Mouse (Mus musculus) granulocyte monocyte progenitor cell, adult 5-6 weeks (primary cell): ENCODE results near the gene Ino80. TPM values are rescaled to one million over a fixed set of nuclear protein-coding genes. Genes with fewer than 3 reads are reported as not detected.

Experiments
- ATAC-seq: replicated peaks from 2 replicates; pipeline ENCODE4 v1.8.0; 2016; ENCODE audit warnings: mild to moderate bottlenecking, moderate TSS enrichment, inconsistent platforms; ENCODE audit not compliant: poor library complexity, severe bottlenecking
- total RNA-seq, 2 experiments: library from RNA; stranded (forward) in 1 of 2; stranded (reverse) in 1 of 2; fragments of 200-712, 200-1000 nt in 1 of 2; fragments of >200 nt in 1 of 2; fragmentation: Nextera tagmentation in 1 of 2; gene quantifications; 2 replicates each; pipeline ENCODE4 v1.2.3; 2014 to 2017

Ino80 gene
- total RNA-seq, 2 experiments from 2014 or later: 25.1 to 25.3 TPM

DNA sequence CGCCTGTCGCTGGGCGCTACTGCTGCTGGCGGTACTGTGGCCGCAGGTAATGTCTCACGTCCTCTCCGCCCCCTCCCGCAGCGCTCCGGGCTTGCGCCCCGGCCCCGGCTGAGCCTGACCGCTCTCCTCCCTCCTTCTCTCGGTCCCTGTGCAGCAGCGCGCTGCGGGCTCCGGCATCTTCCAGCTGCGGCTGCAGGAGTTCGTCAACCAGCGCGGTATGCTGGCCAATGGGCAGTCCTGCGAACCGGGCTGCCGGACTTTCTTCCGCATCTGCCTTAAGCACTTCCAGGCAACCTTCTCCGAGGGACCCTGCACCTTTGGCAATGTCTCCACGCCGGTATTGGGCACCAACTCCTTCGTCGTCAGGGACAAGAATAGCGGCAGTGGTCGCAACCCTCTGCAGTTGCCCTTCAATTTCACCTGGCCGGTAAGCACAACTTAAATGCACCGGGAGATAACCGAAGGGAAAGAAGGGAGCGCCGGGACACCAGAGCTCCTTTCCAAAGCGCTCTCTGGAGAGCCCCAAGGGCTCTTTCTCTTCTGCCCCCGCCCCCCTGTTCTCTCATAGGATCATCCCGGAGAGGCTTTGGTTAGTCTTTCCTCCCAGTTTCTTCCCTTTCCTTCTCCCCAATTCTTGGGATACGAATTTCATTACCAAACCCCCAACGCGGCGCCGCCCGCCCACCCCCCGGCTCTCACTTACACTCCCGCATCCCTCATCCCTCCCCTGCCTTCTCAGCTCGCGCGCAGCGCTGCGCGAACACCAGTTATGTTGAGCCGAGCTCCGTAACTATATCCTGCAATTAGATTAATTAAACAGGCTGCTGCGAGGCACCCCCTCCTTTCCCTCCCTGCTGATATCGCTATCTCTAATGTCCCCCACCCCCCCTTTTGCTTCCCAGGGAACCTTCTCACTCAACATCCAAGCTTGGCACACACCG is 151.1 kb downstream of the Ino80 start:
- ATAC-seq: no peak

DNA sequence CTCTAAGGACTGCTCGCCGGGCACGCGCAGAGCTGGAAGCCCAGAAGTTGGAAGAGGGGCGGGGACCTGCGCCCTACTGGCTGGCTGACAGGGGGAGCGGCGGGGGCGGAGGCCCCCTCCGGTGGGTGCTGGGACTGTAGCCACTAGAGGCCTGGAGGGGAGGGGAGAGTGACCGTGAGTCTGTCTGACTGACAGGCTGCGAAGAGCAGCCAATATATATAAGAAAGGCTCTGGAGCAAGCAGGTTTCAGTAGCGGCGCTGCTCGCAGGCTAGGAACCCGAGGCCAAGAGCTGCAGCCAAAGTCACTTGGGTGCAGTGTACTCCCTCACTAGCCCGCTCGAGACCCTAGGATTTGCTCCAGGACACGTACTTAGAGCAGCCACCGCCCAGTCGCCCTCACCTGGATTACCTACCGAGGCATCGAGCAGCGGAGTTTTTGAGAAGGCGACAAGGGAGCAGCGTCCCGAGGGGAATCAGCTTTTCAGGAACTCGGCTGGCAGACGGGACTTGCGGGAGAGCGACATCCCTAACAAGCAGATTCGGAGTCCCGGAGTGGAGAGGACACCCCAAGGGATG is 151.8 kb downstream of the Ino80 start, which contains the start of gene Dll4:
Gene Dll4, plus strand, starts transcription at position 217 of the 576 bp plus-strand sequence.
- peak; percentile 55 for ATAC-seq

DNA sequence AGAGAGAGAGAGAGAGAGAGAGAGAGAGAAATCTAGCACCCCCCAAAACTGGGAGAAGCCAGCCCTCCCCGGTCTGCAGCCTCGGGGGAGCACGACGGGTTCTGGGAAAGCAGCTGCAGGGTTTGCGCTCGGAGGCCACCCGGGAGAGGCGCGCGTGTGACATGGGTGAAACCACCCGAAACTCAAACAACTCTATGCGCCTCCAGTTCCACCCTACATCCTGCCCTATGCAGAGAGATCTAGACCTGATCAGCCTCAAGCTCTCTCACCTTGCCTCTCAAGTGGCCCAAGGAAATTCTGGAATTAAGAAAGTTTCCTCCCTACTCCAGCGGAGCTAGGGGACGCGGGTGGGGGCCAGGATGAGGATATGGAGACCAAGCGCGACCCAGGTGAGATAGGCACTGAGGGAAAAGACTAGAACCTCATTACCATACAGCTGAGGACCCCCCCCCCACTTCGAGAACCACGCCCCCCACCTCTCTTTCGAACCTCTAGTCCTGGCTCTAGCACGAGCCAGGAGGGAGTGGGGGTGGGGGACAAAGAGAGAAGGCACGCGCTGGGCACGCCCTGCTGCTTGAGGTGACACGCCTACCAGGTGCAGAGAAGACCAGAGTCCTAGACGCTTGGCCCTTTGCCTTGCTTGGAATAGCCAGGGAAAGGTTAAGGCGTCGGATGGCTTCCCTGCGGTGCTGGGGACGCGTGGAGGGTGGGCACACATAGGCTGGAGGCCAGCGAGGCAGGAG is 152.7 kb downstream of the Ino80 start:
- ATAC-seq: no peak

DNA sequence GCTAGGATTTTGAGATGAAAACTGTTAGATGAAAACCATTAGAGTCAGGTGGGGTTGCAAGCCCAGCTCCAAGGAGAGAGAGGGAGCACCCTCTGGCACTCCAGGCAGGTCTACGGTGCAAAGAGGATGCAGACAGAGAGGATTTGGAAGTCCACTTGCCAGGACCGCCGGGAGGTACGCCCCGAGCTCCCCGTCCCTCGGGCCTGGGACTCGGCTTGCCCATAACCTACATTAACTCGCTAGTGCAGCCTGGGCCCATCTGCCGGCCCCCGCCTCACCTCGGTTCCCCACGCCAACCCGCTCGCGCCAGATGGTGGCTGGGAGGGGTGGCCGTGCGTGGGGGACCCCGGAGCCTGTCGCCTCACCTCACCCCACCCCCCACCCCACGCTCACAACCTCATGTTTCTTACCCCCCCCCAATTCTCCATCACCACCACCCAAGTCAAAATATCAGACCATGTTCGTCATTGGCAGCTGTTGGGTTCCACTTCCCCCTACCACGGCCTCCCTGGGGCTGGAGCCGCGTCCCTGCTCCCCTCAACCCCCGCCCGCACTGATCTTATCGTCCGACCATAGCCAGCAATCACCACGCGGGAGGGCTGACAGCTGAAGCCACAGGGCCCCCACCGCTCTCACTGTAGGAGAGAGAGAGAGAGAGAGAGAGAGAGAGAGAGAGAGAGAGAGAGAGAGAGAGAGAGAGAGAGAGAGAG is 153.5 kb downstream of the Ino80 start:
- peak; percentile 58 for ATAC-seq

Other genes starting within 250 kb of the Ino80 start
- gene Ppp1r14d, start 247.8 kb downstream of the Ino80 start, total RNA-seq (2014; fragmentation: Nextera tagmentation): not detected in 2 replicates
- gene Ppp1r14d, start 247.8 kb downstream of the Ino80 start, total RNA-seq (2017): not detected in 2 replicates
- gene Spint1, start 240.3 kb downstream of the Ino80 start, total RNA-seq (2014; fragmentation: Nextera tagmentation): not detected in 2 replicates
- 0.15 TPM in 1 of 2 replicates, not detected in the other for gene Spint1, start 240.3 kb downstream of the Ino80 start, total RNA-seq (2017)
- gene Rhov, start 206.4 kb downstream of the Ino80 start, total RNA-seq (2014; fragmentation: Nextera tagmentation): not detected in 2 replicates
- 0.26 and 0.65 TPM in 2 replicates for gene Rhov, start 206.4 kb downstream of the Ino80 start, total RNA-seq (2017)
- gene Vps18, start 188.9 kb downstream of the Ino80 start, total RNA-seq (2014; fragmentation: Nextera tagmentation): 11.3 and 14.8 TPM in 2 replicates
- 17.2 and 21.1 TPM in 2 replicates for gene Vps18, start 188.9 kb downstream of the Ino80 start, total RNA-seq (2017)
- gene Dll4, start 151.9 kb downstream of the Ino80 start, total RNA-seq (2014; fragmentation: Nextera tagmentation): not detected in 2 replicates
- gene Dll4, start 151.9 kb downstream of the Ino80 start, total RNA-seq (2017): not detected in 2 replicates
- gene Chac1, start 126.5 kb downstream of the Ino80 start, total RNA-seq (2014; fragmentation: Nextera tagmentation): not detected in 2 replicates
- gene Chac1, start 126.5 kb downstream of the Ino80 start, total RNA-seq (2017): not detected in 2 replicates
- gene Exd1, start 69.9 kb upstream of the Ino80 start, total RNA-seq (2014; fragmentation: Nextera tagmentation): 0.13 TPM in 1 of 2 replicates, not detected in the other
- gene Exd1, start 69.9 kb upstream of the Ino80 start, total RNA-seq (2017): 0.31 TPM in 1 of 2 replicates, not detected in the other
- 53.9 and 55.8 TPM in 2 replicates for gene Chp1, start 70.0 kb upstream of the Ino80 start, total RNA-seq (2014; fragmentation: Nextera tagmentation)
- gene Chp1, start 70.0 kb upstream of the Ino80 start, total RNA-seq (2017): 46.9 and 53.5 TPM in 2 replicates
- 11.5 and 17.2 TPM in 2 replicates for gene Nusap1, start 140.6 kb upstream of the Ino80 start, total RNA-seq (2014; fragmentation: Nextera tagmentation)
- gene Nusap1, start 140.6 kb upstream of the Ino80 start, total RNA-seq (2017): 95.4 and 98.2 TPM in 2 replicates
- gene Oip5, start 140.8 kb upstream of the Ino80 start, total RNA-seq (2014; fragmentation: Nextera tagmentation): 12.2 and 19.0 TPM in 2 replicates
- gene Oip5, start 140.8 kb upstream of the Ino80 start, total RNA-seq (2017): 17.7 and 19.9 TPM in 2 replicates
- gene Ndufaf1, start 185.1 kb upstream of the Ino80 start, total RNA-seq (2014; fragmentation: Nextera tagmentation): 30.0 and 30.7 TPM in 2 replicates
- gene Ndufaf1, start 185.1 kb upstream of the Ino80 start, total RNA-seq (2017): 22.1 and 23.6 TPM in 2 replicates
- 45.2 and 49.5 TPM in 2 replicates for gene Rtf1, start 197.4 kb upstream of the Ino80 start, total RNA-seq (2014; fragmentation: Nextera tagmentation)
- gene Rtf1, start 197.4 kb upstream of the Ino80 start, total RNA-seq (2017): 33.3 and 38.8 TPM in 2 replicates